Mouse (Mus musculus): Measurements from ENCODE around the gene Shank1.
A peak's percentile ranks its signal among the peaks of the same experiment; 100 is the strongest.

Shank1 gene

GRCm38 (mm10) chr7:44373889-44374652 lies 64.0 kb downstream of the Shank1 start:
- DNase-seq (ENCODE audit: low spot score in 2 of 2), result peak; percentile 82 to 85

DNA sequence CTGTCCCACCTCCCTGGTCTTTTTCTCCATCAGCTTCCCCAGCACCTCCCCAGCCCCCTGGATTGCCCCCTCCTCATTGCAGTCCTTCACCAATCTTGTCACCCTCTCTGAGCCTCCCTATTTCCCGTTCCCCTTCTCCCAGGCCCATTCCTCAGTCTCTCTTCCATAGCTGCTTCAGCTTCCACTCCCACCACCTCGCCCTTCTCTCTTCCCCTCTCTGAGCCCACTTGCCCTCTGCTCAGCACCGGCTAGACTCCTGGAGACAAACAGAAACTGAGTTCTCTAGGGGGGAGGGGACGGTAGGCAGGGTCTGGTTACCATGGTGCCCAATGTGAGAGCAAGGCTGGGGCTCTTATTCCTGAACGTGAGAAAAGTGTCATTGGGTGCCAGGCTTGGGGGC lies 64.7 kb downstream of the Shank1 start:
- no peak for DNase-seq (ENCODE audit: low spot score in 2 of 2)

DNA sequence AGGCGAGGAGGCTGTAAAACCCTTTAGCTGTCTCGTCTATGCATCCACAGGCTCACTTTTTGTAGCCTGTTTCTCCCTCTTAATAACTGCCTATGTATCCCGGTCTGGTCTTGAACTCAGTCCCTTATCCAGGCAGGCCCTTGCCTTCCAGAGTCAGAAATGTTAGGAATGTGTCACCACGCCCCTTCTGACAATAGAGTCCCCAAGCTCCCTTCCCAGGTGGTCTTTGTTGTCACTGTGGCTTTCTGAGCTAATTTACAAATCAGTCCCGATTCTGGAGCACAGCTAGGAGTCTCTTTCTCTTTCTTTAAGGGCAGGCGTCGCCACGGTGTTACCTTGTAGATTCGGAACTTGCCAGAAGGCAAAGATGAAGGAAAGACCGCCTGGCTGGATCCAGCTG lies 65.2 kb downstream of the Shank1 start:
- DNase-seq (ENCODE audit: low spot score in 2 of 2), result no peak

GRCm38 (mm10) chr7:44375793-44376192 lies 65.7 kb downstream of the Shank1 start:
- no peak for DNase-seq (ENCODE audit: low spot score in 2 of 2)

GRCm38 (mm10) chr7:44378290-44378689 lies 68.2 kb downstream of the Shank1 start:
- peak in 1 of 2 experiments; percentile 19 for DNase-seq (ENCODE audit: low spot score in 2 of 2)

- no peak for DNase-seq (ENCODE audit: low spot score in 2 of 2)
These were observed 72.5 kb downstream of the Shank1 start for GRCm38 (mm10) chr7:44382541-44382940.

DNA sequence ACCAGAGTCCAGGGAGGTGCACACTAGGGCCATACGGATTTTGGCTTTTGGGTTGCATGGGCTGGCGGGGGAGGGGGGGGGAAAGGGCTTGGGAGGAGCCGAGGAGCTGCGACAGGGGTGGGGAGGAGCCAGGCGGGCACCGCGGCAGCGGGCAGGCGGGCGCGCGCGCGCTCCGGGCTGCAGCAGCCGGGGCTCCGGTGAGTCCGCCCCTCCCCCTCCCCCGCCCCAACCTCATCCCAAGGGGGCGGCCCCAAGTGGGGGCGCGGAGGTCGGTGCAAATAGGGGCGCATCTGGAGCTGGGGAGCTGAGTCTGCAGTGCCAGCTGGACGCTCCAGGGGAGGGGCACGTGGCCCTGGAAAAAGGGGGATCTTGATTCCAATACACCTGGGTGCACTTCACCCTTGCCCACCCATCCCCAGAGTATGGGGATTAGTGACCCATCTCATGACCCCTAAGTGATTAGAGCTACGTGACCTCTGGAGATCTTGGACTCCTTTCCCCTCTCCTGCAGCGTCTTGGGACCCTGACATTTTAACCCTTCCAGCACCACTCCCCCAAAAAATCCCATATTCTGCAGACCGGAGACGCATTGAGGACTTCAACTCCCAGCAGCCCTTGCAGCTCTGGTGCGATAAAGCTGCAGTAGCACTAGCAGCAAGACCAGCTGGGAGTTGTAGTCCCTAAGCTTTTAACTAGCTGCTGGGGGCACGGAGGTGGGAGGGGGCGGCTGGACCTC lies 74.1 kb downstream of the Shank1 start, which contains the start of gene Syt3:
Syt3 (plus strand) TSS at position 123 of the 736 bp plus-strand sequence.
- peak; percentile 61 to 65 for DNase-seq (ENCODE audit: low spot score in 2 of 2)

DNA sequence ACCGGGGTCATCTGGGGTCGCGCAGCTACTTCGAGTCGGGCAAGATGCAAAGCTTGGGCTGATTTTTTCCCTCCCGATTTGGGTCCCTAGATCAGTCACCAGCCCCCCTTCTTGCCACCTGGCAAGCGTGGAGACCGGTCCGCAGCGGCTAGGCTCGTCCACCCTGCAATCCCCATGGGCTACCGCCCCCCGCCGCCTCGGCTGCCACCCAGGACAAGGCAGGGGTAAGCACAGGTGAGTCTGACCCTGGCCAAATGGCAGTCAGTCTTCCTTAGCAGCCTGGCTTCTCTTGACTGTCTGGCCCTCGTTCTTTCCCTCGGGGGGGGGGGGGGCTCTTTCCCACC lies 74.6 kb downstream of the Shank1 start:
- no peak for DNase-seq (ENCODE audit: low spot score in 2 of 2)

DNA sequence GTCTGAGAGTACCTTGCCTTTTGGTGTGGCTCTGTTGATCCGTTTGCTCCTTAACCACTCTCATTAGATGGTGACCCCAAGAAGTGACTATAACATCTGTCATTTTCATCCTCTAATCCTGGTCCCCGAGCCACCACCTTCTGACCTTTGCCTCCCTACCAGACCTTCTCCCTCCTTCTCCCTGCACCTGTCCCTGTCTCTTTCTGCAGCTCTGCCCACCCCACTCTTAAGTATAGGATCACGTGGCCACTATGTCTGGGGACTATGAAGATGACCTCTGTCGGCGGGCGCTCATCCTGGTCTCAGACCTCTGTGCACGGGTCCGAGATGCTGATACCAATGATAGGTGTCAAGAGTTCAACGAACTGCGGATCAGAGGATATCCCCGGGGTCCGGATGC lies 75.7 kb downstream of the Shank1 start, which contains the start of gene 1700008O03Rik:
1700008O03Rik (minus strand) TSS at position 101 of the 400 bp plus-strand sequence.
- no peak for DNase-seq (ENCODE audit: low spot score in 2 of 2)

GRCm38 (mm10) chr7:44391831-44392230 lies 81.8 kb downstream of the Shank1 start:
- DNase-seq (ENCODE audit: low spot score in 2 of 2), result no peak

DNA sequence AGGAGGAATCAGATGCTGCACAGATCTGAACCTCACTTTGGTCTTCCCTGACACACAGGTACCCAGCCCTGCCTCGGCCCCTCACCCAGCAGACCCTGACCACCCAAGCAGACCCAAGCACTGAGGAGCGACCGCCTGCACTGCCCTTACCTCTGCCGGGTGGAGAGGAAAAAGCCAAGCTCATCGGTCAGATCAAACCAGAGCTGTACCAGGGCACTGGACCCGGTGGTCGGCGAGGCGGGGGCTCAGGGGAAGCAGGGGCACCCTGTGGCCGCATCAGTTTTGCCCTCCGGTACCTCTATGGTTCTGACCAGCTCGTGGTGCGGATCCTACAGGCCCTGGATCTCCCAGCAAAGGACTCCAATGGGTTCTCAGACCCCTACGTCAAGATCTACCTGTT lies 82.3 kb downstream of the Shank1 start:
- DNase-seq (ENCODE audit: low spot score in 2 of 2), result no peak

DNA sequence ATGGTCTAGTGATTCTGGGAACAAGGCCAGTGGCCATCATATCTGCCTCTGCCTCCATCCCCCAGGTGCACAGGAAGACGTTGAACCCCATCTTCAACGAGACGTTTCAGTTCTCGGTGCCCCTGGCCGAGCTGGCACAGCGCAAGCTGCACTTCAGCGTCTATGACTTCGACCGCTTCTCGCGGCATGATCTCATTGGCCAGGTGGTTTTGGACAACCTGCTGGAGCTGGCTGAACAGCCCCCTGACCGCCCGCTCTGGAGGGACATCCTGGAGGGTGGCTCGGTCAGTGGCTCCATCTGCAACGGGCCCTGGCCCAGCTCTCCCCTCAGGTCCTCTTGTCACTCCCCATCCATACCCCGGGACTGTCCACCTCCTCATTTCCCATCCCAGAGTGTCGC lies 83.2 kb downstream of the Shank1 start:
- no peak for DNase-seq (ENCODE audit: low spot score in 2 of 2)

DNA sequence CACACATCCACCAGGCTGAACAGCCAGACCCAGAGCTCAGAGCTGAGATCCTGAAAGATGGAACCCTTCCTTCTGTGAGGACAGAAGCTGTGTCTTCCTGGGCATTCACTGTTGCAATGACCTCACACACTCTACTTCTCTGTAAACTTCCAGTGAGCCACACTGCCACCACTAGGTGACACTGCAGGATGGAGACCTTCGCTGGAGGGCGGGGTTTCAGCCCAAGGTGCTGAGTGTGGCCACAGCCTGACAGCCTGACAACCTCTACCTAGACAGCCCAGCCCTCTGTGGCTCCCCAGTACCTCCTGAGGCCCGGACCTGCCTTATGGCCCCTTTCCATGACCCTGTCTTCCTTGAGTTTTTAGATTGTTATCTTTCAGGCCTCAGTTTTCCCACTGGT lies 88.5 kb downstream of the Shank1 start:
- peak; percentile 24 to 33 for DNase-seq (ENCODE audit: low spot score in 2 of 2)

- no peak for DNase-seq (ENCODE audit: low spot score in 2 of 2)
These were observed 91.6 kb downstream of the Shank1 start for GRCm38 (mm10) chr7:44401673-44402072.

DNA sequence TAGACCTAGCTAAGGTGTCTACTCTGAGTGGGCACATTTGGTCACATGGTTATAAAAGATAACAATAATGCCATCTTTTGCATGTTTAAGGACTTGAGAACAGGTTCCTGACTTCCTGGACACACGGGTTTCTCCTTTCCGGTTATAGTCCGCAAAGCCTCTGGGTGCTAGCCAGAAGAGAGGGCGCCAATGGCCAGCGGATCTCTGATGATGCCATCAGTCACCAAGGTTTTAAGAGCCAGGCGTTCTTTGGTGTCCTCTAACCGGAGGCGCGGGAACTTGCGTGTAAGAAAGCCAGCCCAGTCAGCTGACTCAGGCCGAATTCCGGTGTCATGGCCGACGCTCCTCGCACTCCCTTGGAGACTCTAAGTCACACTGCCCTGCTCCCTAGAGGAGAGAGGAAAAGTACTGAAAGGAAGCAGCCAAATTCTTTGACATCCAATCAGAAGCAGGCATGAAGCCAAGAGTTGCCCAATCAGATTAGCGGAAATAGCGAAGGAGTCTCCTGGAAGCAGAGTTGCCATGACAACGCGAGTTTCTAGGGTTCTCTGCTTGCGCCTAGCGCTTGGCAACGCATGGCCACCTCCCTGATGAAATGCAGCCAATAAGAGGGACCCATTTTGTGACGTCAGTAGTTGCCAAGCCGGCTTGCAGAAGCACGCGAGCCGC lies 95.4 kb downstream of the Shank1 start:
- peak; percentile 70 to 82 for DNase-seq (ENCODE audit: low spot score in 2 of 2)

GRCm38 (mm10) chr7:44406015-44406355 lies 95.9 kb downstream of the Shank1 start:
- no peak for DNase-seq (ENCODE audit: low spot score in 2 of 2)

All from urinary bladder, postnatal 36 days (tissue).